Mouse (Mus musculus) midbrain, embryonic 10.5 days (tissue): ENCODE measurements around the gene Rnf212b. TPM values are rescaled to one million over a fixed set of nuclear protein-coding genes. Genes with fewer than 3 reads are reported as not detected.
"Not testable (repeated sequence)": the region's sequence is repeated elsewhere in the genome, so short reads cannot be mapped to it uniquely, and the experiment has no call there.

Experiments used
- DNase-seq: peaks from one replicate; pipeline ENCODE4 v3.0.0-alpha.2; 2017; ENCODE audit warnings: low spot score
- H3K27ac ChIP-seq: fragments of 300-500 bp; sonication (generic); replicated peaks from 2 replicates; pipeline ENCODE4 v1.5.1; 2016; ENCODE audit warnings: mild to moderate bottlenecking
- H3K27me3 ChIP-seq: fragments of 300-500 bp; sonication (generic); 2 replicates; pipeline ENCODE4 v1.6.1; 2016; ENCODE audit warnings: low read depth, mild to moderate bottlenecking; ENCODE audit not compliant: poor library complexity, severe bottlenecking
- H3K36me3 ChIP-seq: fragments of 300-500 bp; sonication (generic); 2 replicates; pipeline ENCODE4 v1.6.1; 2016; ENCODE audit warnings: mild to moderate bottlenecking, moderate library complexity
- H3K4me1 ChIP-seq: fragments of 300-500 bp; sonication (generic); 2 replicates; pipeline ENCODE4 v1.6.1; 2016
- H3K4me3 ChIP-seq: fragments of 300-500 bp; sonication (generic); 2 replicates; pipeline ENCODE4 v1.5.1; 2016; ENCODE audit warnings: mild to moderate bottlenecking, moderate library complexity
- H3K9me3 ChIP-seq: fragments of 300-500 bp; sonication (generic); replicated peaks from 2 replicates; pipeline ENCODE4 v1.6.1; 2016; ENCODE audit warnings: mild to moderate bottlenecking
- WGBS: fragments of 180-500 bp; shearing (Covaris S2); methylation state at CpG from one replicate; pipeline ENCODE4 v1.1.7; 2016; 5-methylcytosine and 5-hydroxymethylcytosine counted together
- polyA plus RNA-seq: library from polyadenylated mRNA; unstranded; fragments of >200 nt; fragmentation: Nextera tagmentation; extraction: Ambion mirVana; gene quantifications from 2 replicates; pipeline ENCODE4 v1.2.1, GENCODE M21; 2016

Gene Rnf212b
- not detected in 2 replicates for polyA plus RNA-seq

- no peak for DNase-seq
- H3K9me3 ChIP-seq: no peaks in the 10 kb centered on the region
- H3K4me1 ChIP-seq: no peaks in the 10 kb centered on the region
- no peaks in the 10 kb centered on the region for H3K27me3 ChIP-seq
- H3K36me3 ChIP-seq: no peaks in the 10 kb centered on the region
- no peak within 1 kb of the TSS for H3K4me3 ChIP-seq
- H3K27ac ChIP-seq: no peak within 1 kb of the TSS
- WGBS: 86% methylated on average over 29 of the region's 29 CpGs
These were observed at the start of gene Rnf212b for GRCm38 (mm10) chr14:54813991-54814390. Gene Rnf212b, plus strand, starts transcription at chr14:54814141.

- H3K27me3 ChIP-seq, DNase-seq, H3K36me3 ChIP-seq, H3K27ac ChIP-seq, H3K9me3 ChIP-seq, H3K4me1 ChIP-seq, H3K4me3 ChIP-seq: not testable (repeated sequence)
- WGBS: 95% methylated on average over 7 of the region's 7 CpGs
These were observed 47.0 kb upstream of the Rnf212b start for GRCm38 (mm10) chr14:54766937-54767336.

DNA sequence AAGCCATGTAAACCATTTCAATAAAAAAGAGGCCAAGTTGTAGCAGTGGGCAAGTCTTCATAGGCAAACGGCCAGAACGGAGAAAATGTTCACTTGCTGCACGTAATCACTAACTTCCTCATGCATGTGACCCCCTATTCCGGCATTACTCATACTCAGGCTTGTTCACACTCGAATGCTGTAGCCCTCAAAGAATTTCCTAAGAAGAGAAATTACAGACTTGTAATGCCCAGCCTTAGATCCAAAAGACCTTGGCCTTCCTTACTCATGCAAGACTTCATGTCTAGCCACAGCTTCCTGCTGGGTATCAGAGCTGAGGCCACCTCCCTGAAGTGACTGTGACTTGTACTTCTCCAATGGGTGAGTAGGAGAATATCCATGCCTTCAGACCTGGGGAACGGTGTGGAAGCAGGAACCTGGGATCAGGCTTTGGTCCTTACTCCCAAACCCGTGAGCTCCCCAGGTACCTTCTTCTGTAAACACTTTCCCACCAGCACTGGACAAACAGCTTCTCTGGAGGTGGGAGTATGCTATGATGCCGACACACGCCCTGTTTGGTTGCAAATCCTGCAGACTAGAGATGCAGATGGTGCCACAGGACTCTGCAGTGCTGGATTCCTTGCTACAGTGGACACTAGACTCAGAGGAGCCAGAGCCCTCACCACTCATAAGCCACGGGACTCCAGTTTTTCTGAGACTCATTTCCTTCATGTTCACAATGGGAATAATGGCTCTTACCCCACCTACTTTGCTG, 45.5 kb upstream of the Rnf212b start:
- H3K9me3 ChIP-seq: no peaks in the 10 kb centered on the region
- DNase-seq: no peak
- H3K27ac ChIP-seq: no peak overlapping the region
- no peaks in the 10 kb centered on the region for H3K36me3 ChIP-seq
- H3K27me3 ChIP-seq: no peaks in the 10 kb centered on the region; the same call in 1 of the 2 replicates
- WGBS: 87% methylated on average over 10 of the region's 10 CpGs
- H3K4me1 ChIP-seq: no peaks in the 10 kb centered on the region
- H3K4me3 ChIP-seq: no peak overlapping the region

DNA sequence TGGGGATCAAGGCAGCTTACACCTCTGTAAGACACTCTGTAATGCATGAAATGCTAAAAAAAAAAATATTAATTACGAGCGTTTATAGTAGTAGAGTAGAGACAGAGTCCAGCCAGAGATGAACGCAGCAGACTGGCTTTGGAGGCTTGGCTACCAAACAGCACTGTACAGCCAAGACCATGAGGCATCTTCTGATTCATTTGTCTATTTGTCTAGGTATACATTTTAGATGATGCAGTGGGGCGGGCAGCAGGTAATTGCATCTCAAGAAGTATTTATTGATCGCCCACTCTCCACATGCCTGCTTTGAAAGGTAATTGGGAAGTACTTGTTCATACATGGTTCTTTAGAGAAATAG, 44.9 kb upstream of the Rnf212b start:
- WGBS: 93% methylated on average over 5 of the region's 5 CpGs
- H3K36me3 ChIP-seq: no peaks in the 10 kb centered on the region

GRCm38 (mm10) chr14:54770373-54770772, 43.6 kb upstream of the Rnf212b start:
- WGBS: 95% methylated on average over 5 of the region's 5 CpGs
- Histone ChIP-seq H3K27ac (no peak overlapping the region), H3K4me3 (no peak overlapping the region), H3K27me3 (no peaks in the 10 kb centered on the region; the same call in 1 of the 2 replicates), H3K4me1 (no peaks in the 10 kb centered on the region), H3K9me3 (no peaks in the 10 kb centered on the region), H3K36me3 (no peaks in the 10 kb centered on the region)
- no peak for DNase-seq

More for the DNA sequence above, 44.9 kb upstream of the Rnf212b start:
- Histone ChIP-seq H3K4me1 (no peaks in the 10 kb centered on the region), H3K9me3 (no peaks in the 10 kb centered on the region), H3K27ac (no peak overlapping the region), H3K4me3 (no peak overlapping the region), H3K27me3 (no peaks in the 10 kb centered on the region; the same call in 1 of the 2 replicates)
- DNase-seq: no peak

GRCm38 (mm10) chr14:54772333-54772856, 41.5 kb upstream of the Rnf212b start:
- Histone ChIP-seq H3K27ac (no peak overlapping the region), H3K4me3 (no peak overlapping the region), H3K9me3 (no peaks in the 10 kb centered on the region), H3K36me3 (no peaks in the 10 kb centered on the region), H3K27me3 (no peaks in the 10 kb centered on the region; the same call in 1 of the 2 replicates), H3K4me1 (no peaks in the 10 kb centered on the region)
- DNase-seq: no peak
- 86% methylated on average over 20 of the region's 20 CpGs for WGBS

- DNase-seq: no peak
- H3K27ac ChIP-seq: no peak overlapping the region
These were observed 38.4 kb upstream of the Rnf212b start for GRCm38 (mm10) chr14:54775534-54776041.

GRCm38 (mm10) chr14:54776768-54777167, 37.2 kb upstream of the Rnf212b start:
- DNase-seq: no peak
- 93% methylated on average over 5 of the region's 5 CpGs for WGBS
- H3K4me3 ChIP-seq: no peak overlapping the region

More at GRCm38 (mm10) chr14:54775534-54776041, 38.4 kb upstream of the Rnf212b start:
- Histone ChIP-seq H3K4me3 (no peak overlapping the region), H3K9me3 (no peaks in the 10 kb centered on the region), H3K27me3 (peaks cover 17% of the 10 kb centered on the region), H3K36me3 (no peaks in the 10 kb centered on the region), H3K4me1 (peaks cover 4% of the 10 kb centered on the region)
- WGBS: 87% methylated on average over 7 of the region's 7 CpGs

GRCm38 (mm10) chr14:54777893-54778292, 36.0 kb upstream of the Rnf212b start:
- Histone ChIP-seq H3K36me3 (no peaks in the 10 kb centered on the region), H3K4me3 (no peak overlapping the region), H3K27me3 (peaks cover 40% of the 10 kb centered on the region), H3K9me3 (no peaks in the 10 kb centered on the region), H3K27ac (no peak overlapping the region), H3K4me1 (peaks cover 11% of the 10 kb centered on the region)
- WGBS: 81% methylated on average over 4 of the region's 4 CpGs
- no peak for DNase-seq

More at GRCm38 (mm10) chr14:54776768-54777167, 37.2 kb upstream of the Rnf212b start:
- H3K4me1 ChIP-seq: peaks cover 11% of the 10 kb centered on the region
- H3K27me3 ChIP-seq: peaks cover 29% of the 10 kb centered on the region
- no peaks in the 10 kb centered on the region for H3K9me3 ChIP-seq
- no peak overlapping the region for H3K27ac ChIP-seq
- H3K36me3 ChIP-seq: no peaks in the 10 kb centered on the region

- H3K4me1 ChIP-seq: peaks cover 11% of the 10 kb centered on the region
- peaks cover 53% of the 10 kb centered on the region for H3K27me3 ChIP-seq
- DNase-seq: no peak
- H3K27ac ChIP-seq: no peak overlapping the region
- no peak overlapping the region for H3K4me3 ChIP-seq
- H3K9me3 ChIP-seq: no peaks in the 10 kb centered on the region
- H3K36me3 ChIP-seq: no peaks in the 10 kb centered on the region
- 88% methylated on average over 9 of the region's 9 CpGs for WGBS
These were observed 33.9 kb upstream of the Rnf212b start for GRCm38 (mm10) chr14:54780084-54780483.

DNA sequence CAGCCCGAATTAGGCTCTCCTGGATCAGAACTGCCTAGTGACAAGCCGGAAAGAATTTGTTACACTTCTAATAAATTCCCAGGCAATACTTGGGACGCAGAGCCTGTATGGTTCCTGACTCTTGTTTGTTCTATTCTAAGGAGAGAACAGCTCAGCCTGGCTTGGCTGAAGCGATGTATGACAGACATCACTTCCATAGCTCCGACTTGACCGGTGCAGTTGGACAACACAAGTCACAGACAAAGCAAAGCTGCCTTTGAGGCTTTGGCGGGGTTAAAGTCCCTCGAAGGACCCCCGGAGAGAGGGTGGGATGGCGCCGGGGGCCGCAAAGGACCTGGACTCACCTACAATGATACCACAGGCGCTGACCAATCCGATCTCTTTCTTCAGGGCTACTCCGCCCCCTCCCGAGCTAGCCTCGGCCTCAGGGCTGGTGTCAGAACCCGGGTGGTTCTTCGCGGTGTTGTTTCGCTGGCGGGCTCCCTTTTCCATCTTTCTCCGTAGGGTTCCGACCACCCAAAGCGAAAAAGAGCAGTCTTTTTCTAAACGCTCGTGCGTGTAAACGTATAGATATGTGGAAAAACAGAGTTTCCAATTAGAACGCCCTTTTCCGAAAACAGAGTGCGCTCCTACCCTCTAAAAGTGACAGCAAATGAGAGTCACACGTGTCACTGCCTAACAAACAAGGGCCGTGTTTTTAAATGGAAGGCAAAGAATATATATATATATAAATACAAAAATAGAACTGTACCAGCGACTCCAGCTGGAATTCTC, 32.9 kb upstream of the Rnf212b start:
- Histone ChIP-seq H3K4me1 (peaks cover 11% of the 10 kb centered on the region), H3K27ac (0 out of 2 replicates have a peak overlapping the region, but pooled peaks have one; percentile 7), H3K27me3 (peaks cover 53% of the 10 kb centered on the region), H3K4me3 (peak overlapping the region; percentile 62), H3K9me3 (no peaks in the 10 kb centered on the region), H3K36me3 (no peaks in the 10 kb centered on the region)
- DNase-seq: peak; percentile 59
- 3% methylated on average over 35 of the region's 35 CpGs for WGBS

DNA sequence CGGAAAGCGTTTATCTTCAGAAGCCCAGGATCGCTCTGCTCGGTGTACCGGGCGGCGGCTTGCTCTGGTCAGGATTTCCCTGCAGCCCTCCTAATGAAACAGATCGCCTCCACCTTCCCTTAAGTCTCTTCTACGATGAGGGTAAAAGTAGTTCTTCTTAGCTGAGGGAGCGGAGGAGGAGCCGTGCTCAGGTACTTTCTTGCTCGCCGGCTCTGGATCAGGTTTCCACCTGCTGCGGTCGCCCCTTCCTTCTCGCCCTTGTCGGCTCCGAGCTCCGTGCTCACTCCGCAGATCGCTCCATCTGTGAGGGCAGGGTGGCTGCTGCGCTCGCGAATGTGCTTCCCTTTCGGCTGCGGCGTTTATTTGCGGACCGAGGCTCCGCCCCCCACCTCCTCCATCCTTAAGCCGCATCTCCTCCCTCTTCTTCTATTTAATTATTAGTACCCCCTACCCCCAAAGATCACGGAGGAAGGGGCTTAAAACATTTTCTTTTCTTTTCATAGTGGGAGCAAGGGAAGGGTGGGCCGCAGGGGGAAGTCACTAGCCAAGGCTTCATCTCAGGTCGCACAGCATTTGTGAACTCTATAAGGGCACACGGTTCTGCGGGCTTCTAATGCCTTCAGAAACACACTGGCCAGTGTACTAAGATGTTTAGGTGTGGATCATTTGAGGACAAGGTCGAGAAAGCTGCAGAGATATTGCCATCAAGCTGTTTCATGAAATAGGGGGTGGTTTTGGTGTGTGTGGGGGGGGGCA, 32.2 kb upstream of the Rnf212b start, which contains the start of gene Slc7a8:
Gene Slc7a8 (minus strand): TSS at position 337 of the 756 bp plus-strand sequence.
- H3K9me3 ChIP-seq: no peaks in the 10 kb centered on the region
- H3K27ac ChIP-seq: 0 out of 2 replicates have a peak within 1 kb of the TSS, but pooled peaks have one; percentile 19
- peak; percentile 70 for DNase-seq
- H3K4me3 ChIP-seq: peak within 1 kb of the TSS; percentile 62
- H3K36me3 ChIP-seq: no peaks in the 10 kb centered on the region
- H3K27me3 ChIP-seq: peaks cover 53% of the 10 kb centered on the region
- H3K4me1 ChIP-seq: peaks cover 11% of the 10 kb centered on the region
- 2% methylated on average over 37 of the region's 37 CpGs for WGBS
